Mouse (Mus musculus): ENCODE data around the gene Prr30.
"Not testable (repeated sequence)": the region's sequence is repeated elsewhere in the genome, so short reads cannot be mapped to it uniquely, and the experiment has no call there.

Gene Prr30

GRCm38 (mm10) chr14:101200230-101200629 lies at the start of gene Prr30:
Gene Prr30 (minus strand): TSS chr14:101200330.
- DNase-seq (ENCODE audit: low read depth, low spot score) = no peak

- no peak for DNase-seq (ENCODE audit: low read depth, low spot score)
Measured at GRCm38 (mm10) chr14:101246793-101247192, 46.7 kb upstream of the Prr30 start.

- no peak for DNase-seq (ENCODE audit: low read depth, low spot score)
Measured at GRCm38 (mm10) chr14:101245706-101246105, 45.6 kb upstream of the Prr30 start.

GRCm38 (mm10) chr14:101244441-101244840 lies 44.3 kb upstream of the Prr30 start:
- not testable (repeated sequence) for DNase-seq (ENCODE audit: low read depth, low spot score)

- DNase-seq (ENCODE audit: low read depth, low spot score) = no peak
Measured at GRCm38 (mm10) chr14:101237965-101238364, 37.8 kb upstream of the Prr30 start.

- DNase-seq (ENCODE audit: low read depth, low spot score) = no peak
Measured at GRCm38 (mm10) chr14:101229068-101229467, 28.9 kb upstream of the Prr30 start.

- no peak for DNase-seq (ENCODE audit: low read depth, low spot score)
Measured at GRCm38 (mm10) chr14:101222319-101222718, 22.2 kb upstream of the Prr30 start.

GRCm38 (mm10) chr14:101172258-101172657 lies 27.9 kb downstream of the Prr30 start:
- DNase-seq (ENCODE audit: low read depth, low spot score) = no peak
